Mouse (Mus musculus) hindbrain, postnatal 0 days (tissue): ENCODE measurements around the gene Slco3a1. TPM values are rescaled to one million over a fixed set of nuclear protein-coding genes. Genes with fewer than 3 reads are reported as not detected.

Experiments
- ATAC-seq: fragments of 200-750 bp; cut with Nextera tagmentation; 2 replicates; pipeline ENCODE4 v1.8.0; 2017; ENCODE audit warnings: mild to moderate bottlenecking, moderate TSS enrichment, moderate library complexity
- DNase-seq: peaks from one replicate; pipeline ENCODE4 v3.0.0-alpha.2; 2015; ENCODE audit warnings: low spot score
- H3K27ac ChIP-seq: fragments of 300-500 bp; sonication (generic); 2 replicates; pipeline ENCODE4 v1.5.1; 2014; ENCODE audit warnings: mild to moderate bottlenecking
- H3K27me3 ChIP-seq: fragments of 300-500 bp; sonication (generic); 2 replicates; pipeline ENCODE4 v1.6.1; 2014; ENCODE audit warnings: low read length, mixed read lengths; ENCODE audit not compliant: insufficient read depth
- H3K36me3 ChIP-seq: fragments of 300-500 bp; sonication (generic); 2 replicates; pipeline ENCODE4 v1.6.1; 2014; ENCODE audit warnings: low read length, mixed read lengths; ENCODE audit not compliant: insufficient read depth
- H3K4me1 ChIP-seq: fragments of 300-500 bp; sonication (generic); 2 replicates; pipeline ENCODE4 v1.6.1; 2014; ENCODE audit warnings: antibody characterized with exemption, low read length, mixed read lengths; ENCODE audit not compliant: insufficient read depth
- H3K4me2 ChIP-seq: fragments of 300-500 bp; sonication (generic); 2 replicates; pipeline ENCODE4 v1.6.1; 2014; ENCODE audit warnings: low read depth, mild to moderate bottlenecking, low read length, moderate library complexity, mixed read lengths
- H3K4me3 ChIP-seq: fragments of 300-500 bp; sonication (generic); 2 replicates; pipeline ENCODE4 v1.5.1; 2014; ENCODE audit warnings: low read length
- H3K9ac ChIP-seq: fragments of 300-500 bp; sonication (generic); replicated peaks from 2 replicates; pipeline ENCODE4 v1.6.1; 2014; ENCODE audit warnings: mild to moderate bottlenecking, low read length, moderate library complexity, mixed read lengths
- H3K9me3 ChIP-seq: fragments of 300-500 bp; sonication (generic); 2 replicates; pipeline ENCODE4 v1.6.1; 2016; ENCODE audit warnings: low read length, mixed read lengths
- CTCF ChIP-seq: IDR thresholded peaks from 2 replicates; pipeline ENCODE4 v1.5.1; 2016; ENCODE audit warnings: antibody characterized with exemption, control low read depth, low read depth
- WGBS: fragments of 180-500 bp; shearing (Covaris S2); extraction: QIAGEN DNeasy Blood & Tissue Kit; methylation state at CpG from one replicate; pipeline ENCODE4 v1.1.7; 2014; 5-methylcytosine and 5-hydroxymethylcytosine counted together
- polyA plus RNA-seq: library from polyadenylated mRNA; unstranded; fragments of >200 nt; fragmentation: Nextera tagmentation; extraction: Ambion mirVana; gene quantifications from 2 replicates; pipeline ENCODE4 v1.2.1, GENCODE M21; 2015
- total RNA-seq: library from RNA; depleted of rRNA; stranded (reverse); fragments of >200 nt; gene quantifications from 2 replicates; pipeline ENCODE4 v1.2.3, GENCODE M21; 2014

The Slco3a1 gene
- total and polyA plus RNA-seq, 2 experiments from 2014 or later = 15.0 to 20.7 TPM

DNA sequence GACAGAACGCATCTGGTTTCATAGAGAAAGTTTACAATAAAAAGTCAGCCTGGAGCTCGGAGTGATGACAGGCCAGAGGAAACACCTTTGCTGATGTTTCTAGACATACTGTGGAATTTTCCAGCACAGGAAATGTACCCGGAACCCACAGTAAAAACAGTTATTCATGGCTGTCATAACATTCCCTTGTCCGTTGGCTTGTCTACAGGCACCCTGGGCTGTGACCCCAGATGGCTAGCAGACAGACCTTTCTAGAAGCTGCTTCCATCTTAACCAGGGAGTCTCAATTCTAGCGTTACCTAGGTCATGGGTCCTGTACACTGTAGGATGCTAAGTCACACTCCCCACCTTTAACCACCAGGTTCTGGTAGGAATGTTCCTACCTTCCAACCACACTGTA, 95.3 kb downstream of the Slco3a1 start:
- Histone ChIP-seq H3K27ac (no peak overlapping the region), H3K9me3 (no peaks in the 10 kb centered on the region), H3K27me3 (no peaks in the 10 kb centered on the region), H3K36me3 (no peaks in the 10 kb centered on the region), H3K4me3 (no peak overlapping the region), H3K9ac (no peak overlapping the region), H3K4me1 (peaks cover 3% of the 10 kb centered on the region; the same call in 1 of the 2 replicates), H3K4me2 (no peak overlapping the region)
- DNase-seq (no peak), ATAC-seq (no peak)
- 86% methylated on average over 5 of the region's 5 CpGs for WGBS
- TF ChIP-seq CTCF = no peak

DNA sequence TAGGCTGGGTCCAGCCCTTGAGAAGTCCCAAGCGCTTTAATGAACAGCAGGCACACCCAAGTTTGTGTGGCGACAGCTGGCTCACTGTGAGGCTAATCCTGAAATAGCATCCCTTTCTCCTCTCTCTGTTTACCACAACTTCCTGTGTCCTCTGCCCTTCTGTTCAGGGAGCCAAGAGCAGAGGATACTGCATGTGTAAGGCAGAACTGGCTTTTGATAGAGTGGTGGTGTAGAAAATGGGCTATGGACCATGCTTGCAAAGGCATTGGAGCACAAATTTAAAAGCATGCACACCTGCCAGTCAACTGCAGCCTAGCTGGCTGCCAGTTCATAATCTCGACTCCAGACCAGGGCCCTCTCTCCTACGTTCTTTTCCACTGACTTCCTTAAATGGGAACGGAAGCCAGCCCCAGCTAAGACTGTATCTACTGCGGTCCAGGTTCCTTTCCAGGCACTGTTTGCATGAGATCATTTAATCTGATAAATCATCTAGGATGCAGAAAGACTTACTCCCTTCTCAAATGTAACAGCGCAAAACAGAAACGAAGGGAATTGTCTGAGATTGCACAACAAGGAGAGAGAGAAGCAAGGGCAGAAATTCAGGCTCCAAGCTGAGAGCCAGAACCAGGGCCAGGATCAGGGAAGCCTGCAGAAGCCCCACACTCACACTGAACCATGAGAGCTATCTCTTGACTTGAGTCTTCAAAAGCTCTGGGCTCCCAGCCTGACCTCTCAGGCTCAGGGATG, 95.9 kb downstream of the Slco3a1 start:
- no peak for TF ChIP-seq CTCF
- Histone ChIP-seq H3K27ac (no peak overlapping the region), H3K9ac (no peak overlapping the region), H3K9me3 (no peaks in the 10 kb centered on the region), H3K4me1 (peaks cover 3% of the 10 kb centered on the region; the same call in 1 of the 2 replicates), H3K4me2 (no peak overlapping the region), H3K27me3 (no peaks in the 10 kb centered on the region), H3K36me3 (no peaks in the 10 kb centered on the region), H3K4me3 (no peak overlapping the region)
- WGBS = 84% methylated on average over 8 of the region's 8 CpGs
- DNase-seq (no peak), ATAC-seq (no peak)

DNA sequence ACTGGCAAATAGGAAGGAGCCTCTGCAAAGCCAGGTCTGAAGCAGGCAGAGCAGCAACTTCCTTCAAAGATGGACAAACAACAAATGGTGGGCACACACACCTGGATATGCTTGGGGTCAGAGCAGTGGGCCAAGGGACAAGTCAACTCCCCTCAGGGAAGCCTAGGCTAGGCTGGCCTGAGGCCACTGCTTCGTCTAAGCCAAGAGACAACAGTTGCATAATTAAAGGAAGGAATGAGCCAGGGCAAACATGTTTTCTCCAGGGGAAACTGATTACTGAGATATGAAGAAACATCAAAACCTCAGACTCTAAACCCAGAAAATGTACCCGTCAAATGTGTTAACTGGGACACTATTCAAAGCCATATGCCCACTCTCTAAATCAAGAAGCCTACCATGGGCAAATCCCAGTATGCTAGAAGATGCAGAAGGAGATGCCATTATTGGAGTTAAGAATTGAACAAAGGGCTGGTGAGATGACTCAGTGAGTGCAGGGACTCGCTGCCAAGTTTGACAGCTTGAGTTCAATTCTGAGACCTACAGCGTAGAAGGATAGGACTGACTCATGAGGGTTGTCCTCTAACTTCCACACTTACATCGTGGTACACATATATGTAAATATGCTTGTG, 97.1 kb downstream of the Slco3a1 start:
- no peaks in the 10 kb centered on the region for H3K36me3 ChIP-seq
- H3K27ac ChIP-seq = no peak overlapping the region
- no peak for ATAC-seq
- H3K4me2 ChIP-seq = no peak overlapping the region
- H3K4me3 ChIP-seq = no peak overlapping the region
- no peak overlapping the region for H3K9ac ChIP-seq
- 61% methylated on average over 5 of the region's 5 CpGs for WGBS
- no peaks in the 10 kb centered on the region for H3K27me3 ChIP-seq
- peaks cover 3% of the 10 kb centered on the region; the same call in 1 of the 2 replicates for H3K4me1 ChIP-seq
- no peaks in the 10 kb centered on the region for H3K9me3 ChIP-seq
- no peak for TF ChIP-seq CTCF
- peak; percentile 15 for DNase-seq

DNA sequence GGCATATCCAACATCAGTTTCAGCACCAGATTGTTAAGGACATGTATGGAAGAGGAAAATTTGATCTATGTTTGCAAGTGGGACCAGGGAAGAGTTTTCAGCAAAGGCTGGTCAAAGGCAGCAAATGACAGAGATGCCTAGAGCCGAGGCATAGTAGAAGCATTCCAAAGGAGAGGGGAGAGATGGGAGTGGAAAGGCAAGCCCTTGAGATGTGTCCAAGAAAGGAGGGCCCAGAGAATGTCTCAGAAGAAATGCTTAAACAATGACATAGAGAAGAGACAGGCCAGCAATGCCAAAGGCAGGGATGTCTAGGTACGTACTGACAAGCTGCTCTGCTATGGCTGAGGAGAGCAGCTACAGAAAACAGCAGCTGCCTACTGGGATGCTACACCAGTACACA, 97.8 kb downstream of the Slco3a1 start:
- no peak for TF ChIP-seq CTCF
- no peak overlapping the region for H3K27ac ChIP-seq
- no peaks in the 10 kb centered on the region for H3K27me3 ChIP-seq
- H3K4me3 ChIP-seq = no peak overlapping the region
- WGBS = 76% methylated on average over 2 of the region's 2 CpGs
- no peak for ATAC-seq
- DNase-seq = no peak
- no peak overlapping the region for H3K4me2 ChIP-seq
- H3K9ac ChIP-seq = no peak overlapping the region
- H3K36me3 ChIP-seq = no peaks in the 10 kb centered on the region
- H3K4me1 ChIP-seq = peaks cover 3% of the 10 kb centered on the region; the same call in 1 of the 2 replicates
- no peaks in the 10 kb centered on the region for H3K9me3 ChIP-seq

DNA sequence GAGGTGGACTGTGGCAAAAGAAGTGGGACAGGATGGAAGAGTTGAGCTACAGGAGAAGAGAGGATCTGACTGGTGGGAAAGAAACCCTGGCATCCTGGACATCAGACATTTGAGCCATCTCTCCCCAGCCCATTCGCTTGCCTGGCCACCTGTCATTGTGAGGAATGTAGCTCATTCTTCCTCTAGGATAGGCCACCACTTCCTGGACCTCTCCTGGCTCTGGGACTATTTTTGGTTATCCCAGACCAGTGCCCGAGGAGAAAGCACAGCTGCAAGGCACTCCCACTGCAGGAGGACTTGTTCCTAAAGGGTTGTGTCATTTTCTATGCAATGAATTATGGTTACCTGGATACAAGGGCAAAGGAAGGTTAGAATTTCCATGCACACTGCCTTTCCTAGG, 103.5 kb downstream of the Slco3a1 start:
- DNase-seq = no peak
- no peak overlapping the region for H3K4me2 ChIP-seq
- no peaks in the 10 kb centered on the region for H3K27me3 ChIP-seq
- no peak for TF ChIP-seq CTCF
- no peak overlapping the region for H3K4me3 ChIP-seq
- no peaks in the 10 kb centered on the region for H3K4me1 ChIP-seq
- H3K9me3 ChIP-seq = no peaks in the 10 kb centered on the region
- no peak overlapping the region for H3K9ac ChIP-seq
- no peak for ATAC-seq
- H3K27ac ChIP-seq = no peak overlapping the region
- 59% methylated on average over 2 of the region's 2 CpGs for WGBS
- no peaks in the 10 kb centered on the region for H3K36me3 ChIP-seq

DNA sequence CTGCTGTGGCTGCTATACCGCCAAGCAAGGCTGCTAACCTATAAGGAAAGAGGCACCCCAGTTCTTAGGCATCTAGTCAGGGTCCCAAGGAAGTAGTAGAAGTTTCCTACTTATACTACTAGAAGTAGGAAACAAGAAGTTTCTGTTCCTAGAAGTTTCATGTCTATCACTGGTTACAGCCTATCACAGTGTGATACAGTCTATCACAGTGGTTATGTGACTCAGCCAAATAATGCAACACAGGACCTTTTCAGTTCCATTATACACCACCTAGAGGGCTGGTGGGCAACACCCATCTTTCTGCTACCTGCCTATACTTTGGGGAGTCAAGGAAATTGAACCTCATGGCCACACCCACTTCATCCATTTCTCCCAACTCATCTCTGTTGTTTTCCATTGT, 104.8 kb downstream of the Slco3a1 start:
- Histone ChIP-seq H3K36me3 (no peaks in the 10 kb centered on the region), H3K27ac (no peak overlapping the region), H3K4me1 (no peaks in the 10 kb centered on the region), H3K4me2 (no peak overlapping the region), H3K9me3 (no peaks in the 10 kb centered on the region), H3K4me3 (no peak overlapping the region), H3K9ac (no peak overlapping the region), H3K27me3 (no peaks in the 10 kb centered on the region)
- no peak for TF ChIP-seq CTCF
- no peak for DNase-seq
- WGBS = 96% methylated on average over 1 of the region's 1 CpGs
- ATAC-seq = no peak

DNA sequence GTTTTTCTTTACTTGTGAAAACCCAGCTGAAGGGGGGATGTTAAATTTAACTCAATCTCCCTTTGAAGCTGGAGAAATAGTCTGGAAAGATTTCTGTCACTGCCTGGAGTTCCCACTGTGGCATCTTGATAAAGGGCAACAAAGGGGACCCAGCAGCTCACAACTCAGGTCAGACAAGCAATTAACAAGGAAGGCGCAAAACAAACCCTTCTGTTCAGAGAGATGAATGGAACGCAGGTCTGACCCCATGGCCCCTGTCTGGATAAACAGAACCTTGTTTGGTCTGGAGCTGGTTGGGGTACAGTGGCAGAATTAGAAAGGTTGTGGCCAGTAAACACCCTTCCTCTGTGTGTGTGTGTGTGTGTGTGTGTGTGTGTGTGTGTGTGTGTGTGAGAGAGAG, 106.8 kb downstream of the Slco3a1 start:
- DNase-seq (no peak), ATAC-seq (no peak)
- no peak for TF ChIP-seq CTCF
- H3K27me3 ChIP-seq = no peaks in the 10 kb centered on the region
- H3K4me2 ChIP-seq = no peak overlapping the region
- no peak overlapping the region for H3K27ac ChIP-seq
- H3K9me3 ChIP-seq = no peaks in the 10 kb centered on the region
- no peaks in the 10 kb centered on the region for H3K4me1 ChIP-seq
- WGBS = 17% methylated on average over 2 of the region's 2 CpGs
- no peak overlapping the region for H3K4me3 ChIP-seq
- H3K9ac ChIP-seq = no peak overlapping the region
- no peaks in the 10 kb centered on the region for H3K36me3 ChIP-seq
